Mouse (Mus musculus) bone marrow macrophage, adult 2 months (primary cell): ENCODE data around the gene Mylk3.

Source experiments
- CTCF ChIP-seq: IDR thresholded peaks from 2 replicates; pipeline ENCODE4 v1.5.1; 2012; ENCODE audit warnings: low read depth, mild to moderate bottlenecking, low read length, moderate library complexity
- POLR2A ChIP-seq: IDR thresholded peaks from 2 replicates; pipeline ENCODE4 v1.6.1; 2012; ENCODE audit warnings: mild to moderate bottlenecking, low read depth, low read length, borderline replicate concordance

- TF ChIP-seq POLR2A (no peak), CTCF (no peak)
Observed at GRCm38 (mm10) chr8:85329506-85329905, 56.6 kb downstream of the Mylk3 start.
